Mouse (Mus musculus): ENCODE measurements around the gene Katnal1.

DNA sequence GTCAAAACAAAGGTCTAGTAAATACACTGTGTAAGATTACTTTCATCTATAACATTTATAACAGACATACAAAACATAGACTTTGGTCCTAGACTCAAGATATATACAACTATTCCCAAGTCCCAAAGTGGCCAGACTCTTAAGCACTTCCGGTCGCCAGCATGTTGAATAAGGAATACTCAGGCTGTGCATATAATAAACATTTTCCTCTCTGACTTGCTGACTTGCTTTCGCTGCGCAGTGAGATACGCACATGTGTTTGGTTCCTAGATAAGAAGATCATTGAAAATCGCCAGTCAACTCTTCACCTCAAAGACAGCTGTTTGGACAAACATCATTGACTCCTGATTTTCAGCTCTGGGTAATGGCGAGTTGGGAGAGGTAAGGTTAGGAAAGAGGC lies 61.9 kb downstream of the Katnal1 start:
- TF ChIP-seq FLI1 (IDR thresholded peaks at IDR 0.05; ENCODE audit: low read length) (no peak), GATA1 (IDR thresholded peaks at IDR 0.05; ENCODE audit: borderline replicate concordance, low read length) (no peak)
